Mouse (Mus musculus) intestine, embryonic 14.5 days (tissue): Measurements from ENCODE around the gene Gm20671. TPM values are rescaled to one million over a fixed set of nuclear protein-coding genes. Genes with fewer than 3 reads are reported as not detected.
A peak's percentile ranks its signal among the peaks of the same experiment; 100 is the strongest.
"Not testable (repeated sequence)": the region's sequence is repeated elsewhere in the genome, so short reads cannot be mapped to it uniquely, and the experiment has no call there.

Experiments
- ATAC-seq: fragments of 200-750 bp; cut with Nextera tagmentation; replicated peaks from 2 replicates; pipeline ENCODE4 v1.8.0; 2017; ENCODE audit warnings: low read depth, moderate number of reproducible peaks, moderate TSS enrichment, moderate library complexity; ENCODE audit not compliant: low FRiP score, low TSS enrichment
- DNase-seq: peaks from one replicate; pipeline ENCODE4 v3.0.0-alpha.2; 2018; ENCODE audit warnings: low spot score
- H3K27ac ChIP-seq: fragments of 300-500 bp; sonication (generic); 2 replicates; pipeline ENCODE4 v1.5.1; 2014; ENCODE audit warnings: low read depth, mild to moderate bottlenecking, control low read depth
- H3K27me3 ChIP-seq: fragments of 300-500 bp; sonication (generic); replicated peaks from 2 replicates; pipeline ENCODE4 v1.6.1; 2014; ENCODE audit warnings: low read length, control low read depth; ENCODE audit not compliant: control insufficient read depth, insufficient read depth
- H3K36me3 ChIP-seq: fragments of 300-500 bp; sonication (generic); 2 replicates; pipeline ENCODE4 v1.6.1; 2014; ENCODE audit warnings: low read length, control low read depth; ENCODE audit not compliant: control insufficient read depth, insufficient read depth
- H3K4me1 ChIP-seq: fragments of 300-500 bp; sonication (generic); replicated peaks from 2 replicates; pipeline ENCODE4 v1.6.1; 2014; ENCODE audit warnings: low read length, control low read depth, mixed read lengths; ENCODE audit not compliant: control insufficient read depth, insufficient read depth
- H3K4me2 ChIP-seq: fragments of 300-500 bp; sonication (generic); 2 replicates; pipeline ENCODE4 v1.6.1; 2014; ENCODE audit warnings: low read length
- H3K4me3 ChIP-seq: fragments of 300-500 bp; sonication (generic); 2 replicates; pipeline ENCODE4 v1.5.1; 2014; ENCODE audit warnings: low read depth, low read length, control low read depth, mixed read lengths
- H3K9ac ChIP-seq: fragments of 300-500 bp; sonication (generic); 2 replicates; pipeline ENCODE4 v1.6.1; 2014; ENCODE audit warnings: mild to moderate bottlenecking, low read length
- H3K9me3 ChIP-seq: fragments of 300-500 bp; sonication (generic); 2 replicates; pipeline ENCODE4 v1.6.1; 2016; ENCODE audit warnings: low read length, control low read depth; ENCODE audit not compliant: control insufficient read depth
- WGBS: fragments of 180-500 bp; shearing (Covaris S2); extraction: QIAGEN DNeasy Blood & Tissue Kit; methylation state at CpG from one replicate; pipeline ENCODE4 v1.1.7; 2014; 5-methylcytosine and 5-hydroxymethylcytosine counted together
- polyA plus RNA-seq: library from polyadenylated mRNA; unstranded; fragments of >200 nt; fragmentation: Nextera tagmentation; extraction: Ambion mirVana; gene quantifications from 2 replicates; pipeline ENCODE4 v1.2.1, GENCODE M21; 2014

Gene Gm20671
- polyA plus RNA-seq, 1 experiment from 2014 or later, result not detected

DNA sequence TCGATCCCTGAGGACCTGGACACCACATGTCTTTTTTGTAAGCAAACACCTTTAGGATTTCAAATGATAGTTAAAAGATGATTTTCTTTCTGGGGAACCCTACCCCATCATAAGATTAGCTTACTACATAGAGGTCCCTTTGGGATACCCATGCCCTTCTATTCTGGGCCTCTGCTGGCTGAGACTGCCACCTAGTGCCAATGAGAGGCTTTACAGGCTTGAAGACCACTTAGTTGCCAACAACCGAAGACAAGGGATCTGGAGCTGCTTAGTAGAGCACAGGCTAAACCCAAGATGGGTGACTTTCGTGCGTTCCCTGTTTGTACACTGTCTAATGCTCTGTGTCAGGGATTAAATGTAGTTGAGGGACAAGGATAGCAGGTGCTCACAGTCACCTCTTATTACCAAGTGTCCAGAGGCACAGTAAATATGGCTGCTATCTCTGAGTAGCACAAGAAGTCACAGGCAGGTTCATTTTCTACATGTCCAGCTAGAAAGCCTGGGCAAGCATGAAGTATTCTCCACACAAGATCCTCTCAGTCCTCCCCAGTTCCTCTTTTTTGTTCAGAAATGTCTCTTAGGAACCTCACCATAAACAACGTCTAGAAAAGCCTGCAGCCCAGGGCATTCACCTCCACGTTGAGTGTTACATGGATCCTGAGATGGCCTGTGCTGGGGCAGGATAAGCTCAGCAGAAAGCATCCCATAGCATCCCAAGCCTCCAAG is 79.1 kb downstream of the Gm20671 start:
- WGBS, result 60% methylated on average over 6 of the region's 6 CpGs
- Histone ChIP-seq H3K4me2 (no peak overlapping the region), H3K9ac (no peak overlapping the region), H3K36me3 (no peaks in the 10 kb centered on the region), H3K4me3 (no peak overlapping the region), H3K27me3 (no peaks in the 10 kb centered on the region), H3K27ac (no peak overlapping the region), H3K4me1 (peaks cover 18% of the 10 kb centered on the region), H3K9me3 (no peaks in the 10 kb centered on the region)
- no peak for DNase-seq
- ATAC-seq, result no peak

DNA sequence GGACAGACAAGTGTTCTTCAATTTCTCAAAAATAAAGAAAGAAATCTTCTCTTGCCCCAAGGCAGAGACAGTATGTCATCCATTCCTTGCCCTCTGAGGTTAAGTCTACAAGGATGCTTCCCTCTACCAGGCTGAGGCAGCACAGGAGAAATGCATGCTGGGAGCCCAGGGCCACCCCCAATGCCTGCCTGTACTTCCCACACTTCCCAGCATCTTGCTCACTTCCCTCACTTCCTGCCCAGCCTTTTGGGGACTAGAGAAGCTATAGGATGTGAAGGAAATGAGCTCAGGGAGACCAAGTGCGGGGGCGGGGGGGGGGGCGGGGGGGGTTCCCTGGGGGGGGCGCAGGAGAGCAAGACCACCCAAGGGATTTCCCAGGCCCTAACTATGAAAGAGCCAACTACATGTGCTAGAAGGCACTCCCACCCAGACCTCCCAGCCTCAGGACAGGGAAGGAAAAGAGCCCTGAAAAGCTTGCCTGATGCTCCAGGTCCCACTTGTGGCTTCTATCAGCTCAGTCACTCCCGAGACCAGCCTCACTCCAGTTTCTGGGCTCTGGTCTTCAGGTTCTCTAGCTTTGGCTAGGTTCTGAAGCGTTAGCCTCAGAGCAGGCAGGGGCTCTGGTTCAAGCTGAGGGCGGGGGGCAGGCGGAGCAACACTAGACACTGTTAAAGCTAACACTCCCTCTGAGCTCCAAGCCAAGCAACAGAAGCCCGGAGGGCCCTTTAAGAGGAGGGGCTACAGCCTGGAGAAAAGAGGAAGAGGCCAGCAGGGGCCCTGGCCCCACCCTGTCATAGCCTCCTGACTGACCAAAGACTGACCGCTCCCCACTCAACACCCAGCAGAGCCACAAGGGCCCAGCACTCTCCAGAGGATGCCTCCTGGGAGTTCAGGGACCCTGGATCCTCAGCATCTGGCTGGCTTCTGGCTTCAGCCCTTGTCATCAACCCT is 80.9 kb downstream of the Gm20671 start:
- peaks cover 18% of the 10 kb centered on the region for H3K4me1 ChIP-seq
- H3K9ac ChIP-seq, result peak overlapping the region; percentile 42; the same call in 1 of the 2 replicates
- peak overlapping the region; percentile 41 for H3K4me3 ChIP-seq
- no peaks in the 10 kb centered on the region for H3K36me3 ChIP-seq
- peak; percentile 67 for DNase-seq
- ATAC-seq, result peak; percentile 73
- peak overlapping the region; percentile 69; the same call in 1 of the 2 replicates for H3K27ac ChIP-seq
- WGBS, result 10% methylated on average over 10 of the region's 10 CpGs
- no peaks in the 10 kb centered on the region for H3K9me3 ChIP-seq
- no peaks in the 10 kb centered on the region for H3K27me3 ChIP-seq
- H3K4me2 ChIP-seq, result peak overlapping the region; percentile 50

DNA sequence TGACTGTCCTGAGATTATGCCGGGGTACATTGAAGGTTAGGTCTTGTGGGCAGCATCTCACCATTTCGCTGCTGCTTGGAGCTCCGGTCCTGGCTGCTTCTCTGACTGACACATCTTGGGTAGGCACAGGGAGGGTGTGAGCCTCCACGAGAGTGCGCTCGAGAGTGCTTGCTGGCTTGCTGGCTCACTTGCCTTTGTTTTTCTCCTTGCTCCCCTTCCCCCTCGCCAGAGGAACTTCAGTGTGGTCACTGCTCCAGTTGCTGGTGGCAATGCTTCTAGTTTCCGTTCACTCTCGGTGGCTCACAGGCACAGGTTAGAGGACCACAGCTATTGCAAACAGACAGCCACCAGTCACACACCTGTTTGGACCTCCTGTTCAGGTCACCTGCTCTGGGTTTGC is 84.8 kb downstream of the Gm20671 start:
- no peaks in the 10 kb centered on the region for H3K27me3 ChIP-seq
- no peak overlapping the region for H3K4me3 ChIP-seq
- H3K4me1 ChIP-seq, result peaks cover 18% of the 10 kb centered on the region
- H3K9me3 ChIP-seq, result no peaks in the 10 kb centered on the region
- 77% methylated on average over 9 of the region's 9 CpGs for WGBS
- no peak overlapping the region for H3K9ac ChIP-seq
- H3K36me3 ChIP-seq, result peaks cover 5% of the 10 kb centered on the region; the same call in 1 of the 2 replicates
- H3K27ac ChIP-seq, result no peak overlapping the region
- H3K4me2 ChIP-seq, result no peak overlapping the region
- DNase-seq (no peak), ATAC-seq (no peak)

DNA sequence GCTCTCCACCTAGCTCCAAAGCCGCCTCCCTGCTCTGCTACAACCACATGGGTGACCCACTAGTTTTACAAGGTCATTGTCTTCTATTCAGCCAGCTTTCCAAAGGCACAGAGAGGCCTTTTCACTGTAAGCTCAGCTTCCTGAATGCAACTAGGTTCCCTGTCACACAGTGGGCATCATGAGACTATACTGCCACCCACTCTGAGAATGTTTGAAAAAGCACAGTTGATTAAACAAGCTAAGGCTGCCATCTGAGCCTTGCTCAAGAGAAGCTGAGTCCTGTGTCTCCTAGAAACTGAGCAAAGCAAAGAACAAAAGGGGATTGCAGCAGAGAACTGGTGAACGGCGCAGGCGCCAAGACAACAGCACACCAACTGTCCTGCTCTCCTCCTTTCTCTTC is 85.5 kb downstream of the Gm20671 start:
- not testable (repeated sequence) for DNase-seq, H3K9me3 ChIP-seq, H3K9ac ChIP-seq, H3K4me3 ChIP-seq, H3K27ac ChIP-seq, ATAC-seq, H3K36me3 ChIP-seq, H3K4me2 ChIP-seq, H3K27me3 ChIP-seq
- WGBS, result 89% methylated on average over 4 of the region's 4 CpGs
- peaks cover 13% of the 10 kb centered on the region for H3K4me1 ChIP-seq

DNA sequence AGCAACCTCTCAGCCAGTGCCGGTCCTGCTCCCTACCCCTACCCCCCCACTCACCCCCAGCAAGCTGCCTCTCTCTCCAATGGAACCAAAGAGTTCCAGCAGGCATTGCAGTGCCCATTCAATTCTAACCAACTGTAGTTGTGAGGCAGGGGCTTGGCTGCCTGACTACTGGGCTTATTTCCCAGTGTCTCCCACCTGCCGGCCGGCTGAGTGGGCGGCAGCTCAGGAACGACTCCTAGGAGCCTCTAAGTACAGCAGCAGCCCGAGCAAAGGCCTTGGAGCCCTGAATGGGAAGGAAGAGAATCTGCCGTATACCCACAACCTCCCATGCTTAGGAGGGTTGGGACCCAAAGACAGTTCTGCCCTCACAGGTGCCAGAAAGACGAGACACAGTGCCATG is 86.1 kb downstream of the Gm20671 start:
- 77% methylated on average over 8 of the region's 8 CpGs for WGBS
- H3K27ac ChIP-seq, result not testable (repeated sequence)

DNA sequence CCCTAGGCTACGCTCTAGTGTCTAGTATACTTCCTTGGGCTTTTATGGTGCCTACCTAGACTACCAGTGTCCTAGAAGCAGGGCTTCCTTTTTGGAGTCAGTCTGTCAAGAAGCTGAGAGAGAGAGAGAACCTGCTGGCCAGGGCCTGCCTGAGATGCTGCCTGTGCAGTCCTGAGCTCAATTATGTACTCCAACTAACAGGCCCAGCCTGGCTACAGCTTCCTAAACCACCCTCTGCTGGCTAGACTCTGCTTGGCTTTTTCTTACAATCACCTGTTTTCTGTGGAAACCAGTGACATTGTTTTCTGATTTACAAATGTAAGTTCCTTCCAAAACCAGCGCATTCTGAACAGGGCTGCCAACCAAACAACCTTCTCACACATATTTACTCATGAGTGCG is 86.8 kb downstream of the Gm20671 start:
- no peak overlapping the region for H3K9ac ChIP-seq
- H3K4me2 ChIP-seq, result no peak overlapping the region
- H3K4me3 ChIP-seq, result no peak overlapping the region
- ATAC-seq, result no peak
- no peaks in the 10 kb centered on the region for H3K27me3 ChIP-seq
- H3K27ac ChIP-seq, result no peak overlapping the region
- no peak for DNase-seq
- 88% methylated on average over 3 of the region's 3 CpGs for WGBS
- H3K9me3 ChIP-seq, result no peaks in the 10 kb centered on the region
- H3K36me3 ChIP-seq, result peaks cover 14% of the 10 kb centered on the region
- H3K4me1 ChIP-seq, result peaks cover 3% of the 10 kb centered on the region; the same call in 1 of the 2 replicates

More for the DNA sequence above, 86.1 kb downstream of the Gm20671 start:
- H3K36me3 ChIP-seq, H3K4me3 ChIP-seq, DNase-seq, H3K27me3 ChIP-seq, H3K4me2 ChIP-seq, H3K9ac ChIP-seq, H3K9me3 ChIP-seq, ATAC-seq: not testable (repeated sequence)
- peaks cover 10% of the 10 kb centered on the region for H3K4me1 ChIP-seq

DNA sequence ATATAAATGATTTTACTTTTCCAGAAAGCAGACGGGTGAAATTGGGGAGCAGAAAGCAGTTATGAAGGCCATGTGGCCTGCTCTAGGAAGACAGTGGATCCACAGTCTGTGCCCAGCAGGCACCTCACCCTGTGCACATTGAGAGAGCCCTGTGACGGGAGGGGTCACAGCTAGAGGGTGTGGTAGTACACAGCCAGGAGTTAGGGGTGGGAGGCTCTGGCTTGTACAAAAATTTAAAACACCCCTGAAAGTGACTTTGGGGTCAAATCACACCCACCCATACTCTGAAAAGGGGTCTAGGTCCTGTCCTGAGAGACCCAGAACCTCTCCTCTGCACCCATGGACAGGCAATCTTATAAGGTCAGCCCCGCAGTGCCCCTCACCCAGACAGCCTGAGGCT is 90.1 kb downstream of the Gm20671 start:
- not testable (repeated sequence) for H3K27me3 ChIP-seq, H3K4me3 ChIP-seq, H3K9ac ChIP-seq, H3K4me1 ChIP-seq, DNase-seq, H3K27ac ChIP-seq, H3K9me3 ChIP-seq, H3K4me2 ChIP-seq
- 87% methylated on average over 3 of the region's 3 CpGs for WGBS
- peaks cover 14% of the 10 kb centered on the region for H3K36me3 ChIP-seq
- ATAC-seq, result 0 out of 2 replicates have a peak, but pooled peaks have one; percentile 41

DNA sequence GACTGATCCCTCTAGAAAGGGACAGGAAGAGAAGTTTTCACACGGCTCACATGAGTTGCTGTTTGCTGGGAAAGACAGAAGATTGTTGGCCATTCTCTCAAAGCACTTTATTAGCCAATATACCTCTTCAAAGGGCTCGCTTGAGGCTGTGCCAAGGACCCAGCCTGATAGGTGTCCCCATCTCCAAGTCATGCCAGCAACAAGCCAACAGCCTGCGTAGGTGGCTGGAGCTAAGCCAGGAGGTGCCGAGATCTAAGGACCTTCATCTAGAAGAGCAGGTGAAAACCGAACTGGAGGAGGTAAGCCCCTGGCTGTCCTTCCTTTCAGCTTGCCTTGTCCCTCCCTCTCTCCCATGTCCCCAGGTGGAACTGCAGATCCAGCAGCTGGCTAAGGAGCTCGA is 91.1 kb downstream of the Gm20671 start:
- DNase-seq (no peak), ATAC-seq (no peak)
- Histone ChIP-seq H3K4me3 (no peak overlapping the region), H3K27ac (no peak overlapping the region), H3K27me3 (no peaks in the 10 kb centered on the region), H3K4me1 (no peaks in the 10 kb centered on the region), H3K36me3 (peaks cover 14% of the 10 kb centered on the region), H3K4me2 (no peak overlapping the region), H3K9ac (no peak overlapping the region), H3K9me3 (no peaks in the 10 kb centered on the region)
- 85% methylated on average over 6 of the region's 6 CpGs for WGBS
